Mouse (Mus musculus) lung, adult 2 months (tissue): ENCODE data around the gene Ttll2.
"Not testable (repeated sequence)": the region's sequence is repeated elsewhere in the genome, so short reads cannot be mapped to it uniquely, and the experiment has no call there.

Experiments used
- CTCF ChIP-seq: fragments of 200-500 bp; IDR thresholded peaks from 2 replicates; pipeline ENCODE4 v1.5.1; 2011; ENCODE audit warnings: mild to moderate bottlenecking, low read length, control low read depth; ENCODE audit not compliant: insufficient read depth
- POLR2A ChIP-seq: fragments of 200-500 bp; IDR thresholded peaks from 2 replicates; pipeline ENCODE4 v1.6.1; 2011; ENCODE audit warnings: low read depth, mild to moderate bottlenecking, control low read depth, low read length, borderline replicate concordance; ENCODE audit errors: extremely low read depth

- TF ChIP-seq CTCF, POLR2A: not testable (repeated sequence)
These were observed 36.5 kb upstream of the Ttll2 start for GRCm38 (mm10) chr17:7388958-7389356.
